Mouse (Mus musculus) cerebellum, postnatal 14 days (tissue): ENCODE measurements around the gene Exoc3l2.

Experiments
- DNase-seq, 2 experiments: peaks; one replicate each; pipeline ENCODE4 v3.0.0; 2021; ENCODE audit warnings: mixed read lengths in 2 of 2

The Exoc3l2 gene

DNA sequence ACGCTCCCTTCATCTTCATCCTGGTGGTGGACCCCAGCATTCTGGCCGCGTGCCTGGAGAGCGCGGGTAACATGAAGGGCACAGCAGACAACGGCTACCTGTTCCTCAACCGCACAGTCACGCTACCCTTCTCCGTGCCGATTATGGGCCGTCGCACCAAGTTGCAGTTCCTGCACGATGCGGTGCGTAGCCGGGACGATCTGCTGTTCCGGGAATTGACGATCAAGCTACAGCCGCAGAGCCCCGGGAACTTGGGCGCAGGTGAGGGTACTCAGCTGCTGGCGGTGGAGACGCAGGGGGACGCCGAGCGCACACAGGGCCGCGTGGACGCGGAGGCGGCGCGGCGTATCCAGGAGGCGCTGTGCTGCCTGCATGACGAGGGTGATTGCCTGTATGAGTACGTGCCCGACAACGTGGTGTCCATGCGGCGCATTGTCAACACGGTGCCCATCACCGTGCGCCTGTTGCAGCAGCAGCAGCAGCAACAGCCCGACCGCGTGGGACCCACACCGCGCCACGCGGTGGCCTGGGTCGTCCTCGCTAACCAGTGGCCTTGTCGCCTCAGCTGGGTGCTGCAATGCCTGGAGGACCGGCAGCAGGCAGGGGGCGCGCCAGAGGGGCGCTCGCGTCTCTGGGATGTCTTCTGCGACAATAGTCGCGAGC, 60.8 kb downstream of the Exoc3l2 start:
- DNase-seq: peak; percentile 52 to 61

DNA sequence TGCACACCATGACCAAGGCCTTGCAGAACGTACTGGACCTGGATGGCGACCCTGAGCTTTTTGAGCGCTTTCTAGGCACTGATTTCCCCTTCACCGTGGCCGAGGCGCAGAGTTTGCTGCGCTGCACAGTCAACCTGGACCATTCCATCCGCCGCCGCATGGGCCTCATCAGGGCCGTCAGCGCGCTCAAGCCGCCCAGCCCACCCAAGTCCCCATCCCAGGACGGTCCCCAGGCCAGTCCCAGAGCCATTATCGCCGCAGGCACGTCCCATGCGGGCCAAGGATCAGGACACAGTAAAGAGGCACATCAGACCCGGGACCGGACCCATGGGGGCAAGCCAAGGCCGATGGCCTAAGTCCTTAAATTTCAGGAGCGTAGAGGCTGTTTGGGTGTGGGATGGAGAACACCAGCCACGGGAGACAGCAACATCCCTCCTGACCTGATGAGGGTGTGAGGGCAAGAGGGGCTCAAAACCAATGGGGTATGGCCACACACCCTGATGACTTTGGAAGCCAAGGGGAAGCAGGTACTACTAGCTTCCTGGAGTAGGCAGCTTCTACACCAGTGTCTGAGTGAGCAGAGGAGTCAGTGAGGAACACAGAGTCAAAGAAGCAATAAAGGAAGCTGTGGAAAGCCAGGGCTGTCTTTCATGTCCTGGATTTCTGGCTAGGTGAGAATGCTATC, 61.4 kb downstream of the Exoc3l2 start:
- DNase-seq: no peak

DNA sequence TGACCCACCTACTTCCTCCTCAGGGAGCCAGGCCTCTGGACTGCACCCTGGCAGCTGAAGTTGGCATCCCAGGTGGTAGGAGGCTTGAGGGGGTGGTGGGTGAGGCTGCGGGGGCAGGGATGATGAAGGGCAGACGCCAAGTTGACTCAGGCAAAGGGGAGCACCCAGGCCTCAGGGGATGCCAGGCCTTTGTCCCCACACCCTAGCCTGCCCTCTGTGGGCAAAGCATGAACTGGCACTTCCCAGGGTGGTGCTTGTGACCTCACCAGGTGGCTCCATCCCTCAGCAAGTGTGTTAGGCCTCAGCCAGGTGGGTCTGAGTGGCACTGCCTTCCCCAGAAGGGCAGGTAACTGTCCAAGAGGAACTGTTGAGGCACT, 62.0 kb downstream of the Exoc3l2 start:
- DNase-seq: no peak

DNA sequence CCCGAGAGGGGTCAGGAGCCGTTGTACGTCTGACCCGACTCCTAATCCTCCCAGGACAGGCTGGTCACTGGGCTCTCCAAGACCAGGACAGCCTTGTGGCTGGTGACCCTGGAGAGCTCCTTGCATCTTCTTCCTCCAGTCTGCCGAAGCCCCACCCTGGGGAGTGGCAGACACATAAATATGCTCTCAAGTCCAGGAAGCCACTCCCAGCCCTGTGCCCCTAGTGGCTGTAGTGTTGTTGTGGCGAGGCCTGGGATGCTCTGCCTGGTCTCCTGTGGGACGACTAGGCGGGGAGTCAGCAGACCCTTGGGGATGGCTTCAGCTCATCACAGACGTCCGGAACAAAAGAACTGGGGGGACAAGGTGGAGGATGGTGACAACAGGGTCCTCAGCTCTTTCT, 67.9 kb downstream of the Exoc3l2 start:
- no peak for DNase-seq

DNA sequence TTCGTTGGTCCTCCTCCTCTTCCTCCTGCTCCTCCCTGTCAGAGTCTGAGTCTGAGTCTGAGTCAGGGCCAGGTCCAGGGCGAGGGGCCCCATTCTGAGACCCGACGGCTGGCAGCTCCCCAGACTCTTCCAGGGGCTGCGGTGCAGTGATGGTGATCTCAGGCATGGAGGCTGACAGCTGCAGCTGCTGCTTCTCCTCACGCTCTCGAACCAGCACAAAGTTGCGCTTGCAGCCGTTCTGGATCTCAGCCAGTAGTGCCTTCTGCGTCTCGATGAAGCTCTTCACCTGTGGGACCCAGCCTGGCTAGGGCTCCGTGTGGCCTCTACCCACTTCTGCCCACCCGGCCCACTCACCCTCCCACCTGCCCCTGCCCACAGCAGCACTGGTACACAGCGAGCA, 69.1 kb downstream of the Exoc3l2 start:
- peak in 1 of 2 experiments; percentile 39 for DNase-seq

DNA sequence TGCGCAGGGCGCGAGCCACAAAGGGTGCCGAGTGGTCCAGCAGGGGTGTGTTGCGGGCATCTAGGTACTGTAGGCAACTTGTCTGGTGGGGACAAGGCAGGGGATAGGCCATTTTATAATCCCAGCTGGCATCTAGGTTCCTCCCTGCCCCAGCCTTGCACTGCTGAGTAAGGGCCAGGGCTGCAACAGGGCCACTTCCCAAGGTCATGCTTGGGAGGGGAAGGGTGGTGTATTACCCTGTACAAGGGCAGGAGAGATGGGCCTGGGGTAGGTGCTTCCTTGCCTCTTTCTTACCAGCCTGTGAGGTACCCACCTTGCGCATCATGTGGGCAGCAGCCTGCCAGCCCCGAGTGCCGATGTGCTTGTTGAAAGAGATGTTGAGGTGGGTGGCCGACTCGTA, 71.5 kb downstream of the Exoc3l2 start:
- DNase-seq: no peak

DNA sequence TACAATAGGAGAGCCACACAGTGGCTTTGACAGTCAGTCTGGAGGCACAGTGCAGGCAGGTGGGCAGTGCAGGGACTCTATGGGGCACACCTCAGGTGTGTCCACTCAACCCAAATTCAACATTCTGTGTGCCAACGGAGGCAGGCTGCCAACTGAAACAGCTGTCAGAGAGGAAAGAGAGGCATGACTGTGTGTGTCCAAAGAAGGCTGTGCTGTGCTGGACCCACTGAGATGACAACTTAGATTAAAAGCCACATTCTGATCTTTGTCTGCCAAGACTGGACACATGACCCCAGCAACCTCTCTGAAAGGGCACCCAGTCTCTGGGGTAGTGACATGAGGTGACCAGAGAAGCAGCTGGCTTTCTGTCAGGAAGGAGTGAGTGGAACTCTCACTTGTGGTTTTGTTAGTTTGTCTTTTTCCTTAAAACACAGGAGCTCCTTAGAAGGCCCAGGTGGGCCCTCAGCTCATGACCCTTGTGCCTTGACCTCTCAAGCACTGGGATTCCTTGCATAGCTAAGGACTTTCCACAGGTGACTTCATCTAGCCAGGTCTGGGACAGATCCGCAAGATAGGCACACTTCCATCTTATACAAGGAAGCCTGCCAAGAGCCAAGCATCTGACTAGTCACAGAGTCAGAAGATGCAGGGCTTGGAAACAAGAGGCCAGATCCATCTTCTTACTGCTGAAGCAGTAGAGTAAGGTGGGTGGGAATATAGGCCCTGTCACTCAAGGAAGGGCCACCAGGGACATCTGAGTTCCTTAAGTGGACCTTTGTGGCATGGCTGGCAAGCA, 77.8 kb downstream of the Exoc3l2 start:
- peak; percentile 52 to 64 for DNase-seq

DNA sequence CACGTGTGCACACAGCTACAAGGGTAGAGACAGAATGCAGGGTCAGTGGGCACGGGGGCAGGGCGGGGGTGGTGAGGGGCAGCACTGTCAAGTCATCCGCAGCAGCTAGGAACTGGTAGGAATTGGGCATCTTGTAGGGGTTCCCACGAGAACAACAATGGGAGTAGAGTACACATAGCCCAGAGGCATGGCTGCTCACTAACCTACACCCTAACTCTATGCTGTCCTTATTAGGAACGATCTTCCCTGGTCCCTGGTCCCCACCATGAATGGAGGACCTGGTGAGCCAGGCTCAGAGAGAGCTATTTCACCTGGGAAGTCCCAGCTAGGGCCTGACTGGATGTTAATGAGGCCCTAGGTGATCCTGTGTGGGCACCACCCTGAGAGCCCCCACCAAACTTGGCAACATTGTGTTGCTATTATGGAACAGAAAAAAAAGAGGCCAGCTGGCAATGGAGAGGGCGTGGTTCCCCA, 78.6 kb downstream of the Exoc3l2 start:
- peak in 1 of 2 experiments; percentile 45 for DNase-seq

DNA sequence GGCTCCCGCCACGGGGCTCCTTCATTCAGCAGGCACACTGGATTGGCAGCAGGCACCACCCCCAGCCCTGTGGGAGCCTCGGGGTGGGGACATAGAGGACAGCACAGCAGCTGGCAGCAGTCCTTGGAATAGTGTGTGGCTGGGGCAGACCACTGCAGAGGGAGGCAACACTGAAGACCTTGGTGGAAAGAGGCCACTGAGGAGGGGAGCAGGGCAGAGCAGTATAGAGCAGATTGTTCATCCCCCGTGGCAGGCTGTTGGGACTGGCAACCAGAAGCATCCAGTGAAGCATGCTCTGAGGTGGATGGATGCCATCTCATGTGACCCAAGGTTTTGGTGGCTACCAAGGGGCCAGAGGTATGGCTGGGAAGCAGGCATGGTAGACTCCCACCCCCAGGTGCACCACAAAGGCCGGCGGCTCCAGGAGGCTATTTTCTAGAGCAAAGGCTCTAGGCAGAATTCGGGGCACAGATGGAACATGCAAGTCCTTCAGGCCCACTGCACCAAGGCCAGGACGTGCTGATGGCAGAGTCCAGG, 79.1 kb downstream of the Exoc3l2 start:
- peak; percentile 78 to 86 for DNase-seq

DNA sequence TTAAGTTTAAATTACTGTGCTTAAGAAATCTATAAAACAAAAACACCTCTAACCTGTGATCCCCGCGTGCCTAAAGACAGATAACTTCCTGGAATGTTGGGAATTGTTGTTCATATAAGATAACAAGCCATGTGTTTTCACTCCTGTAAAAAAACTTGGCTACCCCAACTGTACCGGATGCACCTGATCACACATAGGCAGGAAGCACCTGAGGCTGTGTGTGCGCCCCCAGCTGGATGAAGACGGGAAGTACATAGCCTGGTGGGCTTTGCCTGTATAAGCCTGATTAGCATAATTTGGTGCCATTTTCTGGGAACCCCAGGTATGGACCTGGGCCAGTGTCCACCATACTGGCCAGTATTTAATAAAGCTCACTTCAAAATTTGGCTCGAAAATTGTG, 80.5 kb downstream of the Exoc3l2 start:
- peak in 1 of 2 experiments; percentile 63 for DNase-seq

DNA sequence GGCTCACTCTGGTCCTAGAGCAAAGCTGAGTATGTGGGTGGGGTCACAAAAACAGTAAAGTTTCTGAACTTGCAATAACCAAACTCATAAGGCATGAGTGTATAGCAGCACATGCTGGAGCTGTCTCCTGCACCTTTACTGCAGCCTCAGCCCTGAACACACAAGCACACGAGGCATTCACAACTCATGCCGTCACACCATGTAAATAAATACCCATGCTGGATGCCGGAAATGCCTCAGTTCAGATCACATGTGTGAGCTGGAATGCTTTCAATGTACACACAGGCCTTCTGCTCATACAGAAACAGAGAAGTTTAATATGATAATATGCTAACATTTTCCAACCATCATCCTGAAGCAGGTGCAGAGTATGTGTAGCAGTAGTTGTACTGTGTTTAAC, 82.9 kb downstream of the Exoc3l2 start:
- no peak for DNase-seq
